Mouse (Mus musculus) myocyte (in vitro differentiated cells): ENCODE measurements around the gene S100a4. TPM values are rescaled to one million over a fixed set of nuclear protein-coding genes. Genes with fewer than 3 reads are reported as not detected.

Experiments used
- H3K27me3 ChIP-seq: one replicate; pipeline ENCODE4 v1.6.1; 2011; ENCODE audit not compliant: control insufficient read depth, insufficient read depth, insufficient read length
- H3K36me3 ChIP-seq: one replicate; pipeline ENCODE4 v1.6.1; 2011; ENCODE audit not compliant: control insufficient read depth, insufficient read depth
- H3K4me2 ChIP-seq: one replicate; pipeline ENCODE4 v1.6.1; 2011; ENCODE audit warnings: low read depth, control low read depth
- H3K4me3 ChIP-seq: one replicate; pipeline ENCODE4 v1.5.1; 2011; ENCODE audit warnings: mild to moderate bottlenecking, control low read depth, moderate library complexity
- H3K79me2 ChIP-seq: one replicate; pipeline ENCODE4 v1.6.1; 2011; ENCODE audit not compliant: control insufficient read depth, insufficient read depth
- H3ac ChIP-seq: one replicate; pipeline ENCODE4 v1.6.1; 2011; ENCODE audit not compliant: control insufficient read depth, insufficient read length
- CEBPB ChIP-seq: IDR thresholded peaks from 2 replicates; pipeline ENCODE4 v1.6.1; 2011; ENCODE audit warnings: mild to moderate bottlenecking, moderate library complexity; ENCODE audit not compliant: poor library complexity, insufficient read depth, severe bottlenecking
- E2F4 ChIP-seq: IDR thresholded peaks from one replicate; pipeline ENCODE4 v1.6.1; 2011; ENCODE audit warnings: mild to moderate bottlenecking, control low read depth, moderate library complexity; ENCODE audit not compliant: insufficient read depth
- MAX ChIP-seq: IDR thresholded peaks from one replicate; pipeline ENCODE4 v1.6.1; 2011; ENCODE audit warnings: low read depth, mild to moderate bottlenecking, control low read depth
- MYOD1 ChIP-seq, 3 experiments: IDR thresholded peaks; one replicate each; pipeline ENCODE4 v1.6.1; 2011; ENCODE audit warnings: control low read depth in 2 of 3, low read depth in 2 of 3, mild to moderate bottlenecking in 2 of 3, moderate library complexity in 1 of 3; ENCODE audit not compliant: insufficient read length in 2 of 3, control insufficient read depth in 1 of 3
- MYOG ChIP-seq, 3 experiments: IDR thresholded peaks; one replicate each; pipeline ENCODE4 v1.6.1; 2011; ENCODE audit warnings: control low read depth in 2 of 3, low read depth in 2 of 3, mild to moderate bottlenecking in 2 of 3; ENCODE audit not compliant: insufficient read length in 2 of 3, control insufficient read depth in 1 of 3, insufficient read depth in 1 of 3
- POLR2A ChIP-seq: IDR thresholded peaks from one replicate; pipeline ENCODE4 v1.6.1; 2011; ENCODE audit warnings: low read depth, mild to moderate bottlenecking, control low read depth, moderate library complexity; ENCODE audit not compliant: insufficient read length
- POLR2AphosphoS2 ChIP-seq: IDR thresholded peaks from one replicate; pipeline ENCODE4 v1.6.1; 2011; ENCODE audit warnings: low read depth, control low read depth; ENCODE audit not compliant: insufficient read length
- REST ChIP-seq: IDR thresholded peaks from one replicate; pipeline ENCODE4 v1.6.1; 2011; ENCODE audit warnings: mild to moderate bottlenecking, control low read depth, moderate library complexity; ENCODE audit not compliant: insufficient read depth, insufficient read length
- SRF ChIP-seq: IDR thresholded peaks from one replicate; pipeline ENCODE4 v1.6.1; 2011; ENCODE audit warnings: low read depth; ENCODE audit not compliant: control insufficient read depth, insufficient read length
- TCF12 ChIP-seq: IDR thresholded peaks from one replicate; pipeline ENCODE4 v1.6.1; 2011; ENCODE audit warnings: mild to moderate bottlenecking, control low read depth; ENCODE audit not compliant: poor library complexity, insufficient read depth, severe bottlenecking
- TCF3 ChIP-seq: IDR thresholded peaks from one replicate; pipeline ENCODE4 v1.6.1; 2011; ENCODE audit warnings: low read depth, control low read depth; ENCODE audit not compliant: insufficient read length
- USF1 ChIP-seq: IDR thresholded peaks from one replicate; pipeline ENCODE4 v1.6.1; 2011; ENCODE audit warnings: low read depth, mild to moderate bottlenecking, control low read depth, moderate library complexity
- polyA plus RNA-seq: library from polyadenylated mRNA; unstranded; fragments of >200 nt; fragmentation: generic; extraction: Trizol; gene quantifications from one replicate; pipeline ENCODE4 v1.2.1, GENCODE M21; 2012; ENCODE audit warnings: missing spikeins

S100a4 gene
- polyA plus RNA-seq, 1 experiment = 3,627 TPM

DNA sequence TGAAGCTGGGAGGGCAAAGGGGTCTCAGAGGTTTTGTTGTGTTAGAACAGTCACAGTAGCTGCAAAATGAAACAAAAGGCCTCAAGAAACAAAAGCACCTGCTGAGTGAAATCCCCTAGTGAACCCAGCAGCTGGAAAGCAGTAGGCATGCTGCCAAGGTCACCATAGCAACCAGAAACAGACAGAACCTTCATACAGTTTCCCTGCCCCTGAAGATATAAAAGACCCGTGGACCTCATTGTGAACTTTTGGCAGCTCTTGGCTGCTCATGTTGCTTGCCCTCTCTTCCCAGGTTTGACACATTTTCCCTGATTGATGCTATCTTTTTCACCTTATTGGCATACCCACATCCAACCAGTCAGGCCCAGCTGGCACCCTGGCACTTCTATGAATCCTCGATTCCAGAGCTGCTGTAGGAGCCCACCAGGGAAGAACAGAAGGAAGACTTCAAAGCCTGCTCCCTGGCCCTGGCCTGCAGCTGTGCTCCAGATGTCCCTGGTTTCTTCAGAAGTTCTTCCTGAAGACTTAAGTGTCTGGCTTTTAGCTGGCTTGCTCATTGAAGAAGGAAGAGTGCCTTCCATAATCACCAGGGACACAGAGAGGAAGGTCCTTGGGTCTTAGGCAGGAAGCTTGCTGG lies 20.0 kb downstream of the S100a4 start:
- H3K4me3 ChIP-seq = no peak overlapping the region
- peaks cover 3% of the 10 kb centered on the region for H3K36me3 ChIP-seq
- H3K4me2 ChIP-seq = no peak overlapping the region
- H3K27me3 ChIP-seq = no peaks in the 10 kb centered on the region
- no peaks in the 10 kb centered on the region for H3K79me2 ChIP-seq
- TF ChIP-seq MYOG (IDR thresholded peaks at IDR 0.05; ENCODE audit: control insufficient read depth in 1 of 3, insufficient read depth in 1 of 3, insufficient read length in 2 of 3, low read depth in 2 of 3) = no peak
- TF ChIP-seq REST = no peak
- TF ChIP-seq SRF = no peak
- TF ChIP-seq USF1 = no peak
- H3ac ChIP-seq = no peak overlapping the region

- Histone ChIP-seq H3ac (no peak overlapping the region), H3K4me3 (no peak overlapping the region)
- no peak for TF ChIP-seq POLR2A
- no peak for TF ChIP-seq CEBPB
- TF ChIP-seq MYOG (IDR thresholded peaks at IDR 0.05; ENCODE audit: control insufficient read depth in 1 of 3, insufficient read depth in 1 of 3, insufficient read length in 2 of 3, low read depth in 2 of 3) = no peak
- no peak for TF ChIP-seq POLR2AphosphoS2
- TF ChIP-seq E2F4 = no peak
- no peak for TF ChIP-seq REST
- no peak for TF ChIP-seq MAX
- no peak for TF ChIP-seq MYOD1 (IDR thresholded peaks at IDR 0.05; ENCODE audit: control insufficient read depth in 1 of 3, insufficient read length in 2 of 3, low read depth in 2 of 3)
- TF ChIP-seq TCF3 = no peak
Observed at GRCm38 (mm10) chr3:90625496-90625895, 21.9 kb downstream of the S100a4 start.

DNA sequence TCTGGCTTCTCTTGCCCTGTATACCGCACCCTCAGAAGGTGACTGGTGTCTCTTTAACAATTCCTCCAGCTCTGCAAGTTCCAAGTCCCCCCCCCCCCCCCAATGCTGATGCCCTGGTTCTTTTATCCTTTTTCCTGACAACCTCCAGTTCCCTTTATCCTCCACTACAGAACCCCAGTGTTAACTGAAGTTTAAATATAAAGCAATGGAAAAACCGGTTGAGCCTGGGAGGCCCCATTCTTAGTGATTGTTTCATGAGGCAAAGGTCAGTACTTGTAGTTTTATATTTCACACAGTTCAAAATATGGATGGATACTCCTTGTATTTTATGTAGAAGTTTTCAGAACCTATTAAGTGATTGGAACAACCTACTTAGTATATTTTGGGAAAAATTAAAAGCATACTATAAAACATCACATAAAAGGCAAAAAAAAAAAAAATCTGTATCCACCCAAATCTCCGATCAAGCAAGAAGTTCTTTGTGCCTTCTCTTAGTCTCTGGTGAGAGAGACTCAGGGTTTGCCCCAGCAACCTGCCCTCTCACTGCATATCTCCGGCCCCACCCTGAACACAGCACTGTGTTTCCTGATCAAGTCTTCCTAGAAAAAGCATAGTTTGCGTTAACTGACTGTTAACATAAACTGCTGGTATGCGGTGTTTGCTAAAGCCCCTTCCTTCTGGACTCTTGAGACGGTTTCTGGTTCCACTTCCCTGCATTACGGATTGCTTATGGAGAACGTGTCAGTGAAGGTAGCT lies 22.9 kb downstream of the S100a4 start:
- H3K79me2 ChIP-seq = no peaks in the 10 kb centered on the region
- H3K27me3 ChIP-seq = no peaks in the 10 kb centered on the region
- no peak for TF ChIP-seq MAX
- no peak overlapping the region for H3K4me2 ChIP-seq
- H3ac ChIP-seq = no peak overlapping the region
- H3K4me3 ChIP-seq = no peak overlapping the region
- no peaks in the 10 kb centered on the region for H3K36me3 ChIP-seq

More at GRCm38 (mm10) chr3:90625496-90625895, 21.9 kb downstream of the S100a4 start:
- Histone ChIP-seq H3K36me3 (no peaks in the 10 kb centered on the region), H3K79me2 (no peaks in the 10 kb centered on the region), H3K27me3 (no peaks in the 10 kb centered on the region), H3K4me2 (no peak overlapping the region)

DNA sequence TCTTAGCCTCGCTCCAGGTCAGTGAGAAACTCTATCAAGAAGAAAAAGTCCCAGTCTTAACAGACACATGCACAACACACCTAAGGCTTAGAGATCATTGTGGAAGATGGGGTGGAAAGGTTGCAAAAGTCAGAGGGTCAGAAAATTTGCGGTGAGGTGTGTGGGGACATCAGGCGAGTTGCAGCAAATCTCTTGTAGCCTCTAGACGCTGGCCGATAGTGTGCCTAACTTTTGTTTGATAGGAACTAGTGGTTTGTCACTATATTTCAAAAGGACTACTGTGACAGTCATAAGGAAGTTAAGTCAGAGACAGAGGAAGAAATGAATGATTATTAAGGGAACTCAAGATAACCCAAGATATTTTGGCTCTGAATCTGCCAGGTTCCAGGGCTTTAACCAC lies 23.8 kb downstream of the S100a4 start:
- Histone ChIP-seq H3K36me3 (no peaks in the 10 kb centered on the region), H3K4me3 (no peak overlapping the region), H3K4me2 (no peak overlapping the region), H3K27me3 (no peaks in the 10 kb centered on the region), H3ac (no peak overlapping the region), H3K79me2 (no peaks in the 10 kb centered on the region)
- TF ChIP-seq SRF (no peak), TCF3 (no peak), MYOD1 (IDR thresholded peaks at IDR 0.05; ENCODE audit: control insufficient read depth in 1 of 3, insufficient read length in 2 of 3, low read depth in 2 of 3) (no peak)

- H3K4me3 ChIP-seq = no peak overlapping the region
- H3ac ChIP-seq = no peak overlapping the region
- H3K4me2 ChIP-seq = no peak overlapping the region
- no peaks in the 10 kb centered on the region for H3K36me3 ChIP-seq
- no peak for TF ChIP-seq POLR2AphosphoS2
- TF ChIP-seq CEBPB = no peak
- TF ChIP-seq MAX = no peak
- TF ChIP-seq REST = no peak
- TF ChIP-seq USF1 = no peak
- TF ChIP-seq TCF12 = no peak
- no peak for TF ChIP-seq MYOD1 (IDR thresholded peaks at IDR 0.05; ENCODE audit: control insufficient read depth in 1 of 3, insufficient read length in 2 of 3, low read depth in 2 of 3)
- TF ChIP-seq POLR2A = no peak
- TF ChIP-seq E2F4 = no peak
- TF ChIP-seq SRF = no peak
- no peak for TF ChIP-seq MYOG (IDR thresholded peaks at IDR 0.05; ENCODE audit: control insufficient read depth in 1 of 3, insufficient read depth in 1 of 3, insufficient read length in 2 of 3, low read depth in 2 of 3)
- no peak for TF ChIP-seq TCF3
- no peaks in the 10 kb centered on the region for H3K79me2 ChIP-seq
- no peaks in the 10 kb centered on the region for H3K27me3 ChIP-seq
Observed at GRCm38 (mm10) chr3:90627807-90628206, 24.2 kb downstream of the S100a4 start.
